Mouse (Mus musculus) testis, adult 2 months (tissue): Measurements from ENCODE around the gene Dmkn.

ENCODE experiments used
- CTCF ChIP-seq: fragments of 200-500 bp; IDR thresholded peaks from 2 replicates; pipeline ENCODE4 v1.5.1; 2012; ENCODE audit warnings: low read depth, mild to moderate bottlenecking, inconsistent platforms, low read length, moderate library complexity; ENCODE audit not compliant: control insufficient read depth, insufficient read depth, insufficient replicate concordance
- POLR2A ChIP-seq: fragments of 200-500 bp; IDR thresholded peaks from 2 replicates; pipeline ENCODE4 v1.6.1; 2012; ENCODE audit warnings: low read depth, mild to moderate bottlenecking, inconsistent platforms, low read length, moderate library complexity; ENCODE audit not compliant: control insufficient read depth

- no peak for TF ChIP-seq CTCF
- TF ChIP-seq POLR2A: no peak
Measured at GRCm38 (mm10) chr7:30790141-30790540, 26.6 kb downstream of the Dmkn start.
